Mouse (Mus musculus) gastrocnemius, postnatal 25 days (tissue): Measurements from ENCODE around the gene Mfsd13b. TPM values are rescaled to one million over a fixed set of nuclear protein-coding genes. Genes with fewer than 3 reads are reported as not detected.
"Not testable (repeated sequence)": the region's sequence is repeated elsewhere in the genome, so short reads cannot be mapped to it uniquely, and the experiment has no call there.

Experiments used
- DNase-seq: peaks from one replicate; pipeline ENCODE4 v3.0.0; 2022
- total RNA-seq, 2 experiments: library from RNA; stranded (reverse); gene quantifications; 1 replicate in 1 of 2; 2 replicates in 1 of 2; pipeline ENCODE4 v1.2.3; 2021

Mfsd13b gene
- total RNA-seq, 2 experiments from 2014 or later = not detected

- no peak for DNase-seq
Observed at GRCm38 (mm10) chr7:120982968-120983367, 659 bp downstream of the Mfsd13b start.

- no peak for DNase-seq
Observed at GRCm38 (mm10) chr7:120991191-120991590, 8.9 kb downstream of the Mfsd13b start.

- DNase-seq = no peak
Observed at GRCm38 (mm10) chr7:120999021-120999530, 16.8 kb downstream of the Mfsd13b start.

GRCm38 (mm10) chr7:121000065-121000822 lies 17.9 kb downstream of the Mfsd13b start:
- DNase-seq = no peak

- DNase-seq = no peak
Observed at GRCm38 (mm10) chr7:121001879-121002278, 19.6 kb downstream of the Mfsd13b start.

- DNase-seq = no peak
Observed at GRCm38 (mm10) chr7:121002407-121002928, 20.2 kb downstream of the Mfsd13b start.

GRCm38 (mm10) chr7:121003793-121004418 lies 21.6 kb downstream of the Mfsd13b start:
- DNase-seq = no peak

- no peak for DNase-seq
Observed at GRCm38 (mm10) chr7:121011794-121012689, 29.7 kb downstream of the Mfsd13b start.

GRCm38 (mm10) chr7:121014486-121014885 lies 32.2 kb downstream of the Mfsd13b start:
- no peak for DNase-seq

- DNase-seq = no peak
Observed at GRCm38 (mm10) chr7:121018778-121019177, 36.5 kb downstream of the Mfsd13b start.

- DNase-seq = no peak
Observed at GRCm38 (mm10) chr7:121020277-121020676, 38.0 kb downstream of the Mfsd13b start.

GRCm38 (mm10) chr7:121025221-121026008 lies 43.1 kb downstream of the Mfsd13b start:
- DNase-seq = no peak

- DNase-seq = no peak
Observed at GRCm38 (mm10) chr7:121026300-121026699, 44.0 kb downstream of the Mfsd13b start.

GRCm38 (mm10) chr7:121029947-121030346 lies 47.6 kb downstream of the Mfsd13b start:
- not testable (repeated sequence) for DNase-seq

GRCm38 (mm10) chr7:121033856-121034652 lies 51.7 kb downstream of the Mfsd13b start, which contains the start of gene Mettl9:
Gene Mettl9, plus strand, starts transcription at chr7:121034445.
- peak; percentile 96 for DNase-seq

- no peak for DNase-seq
Observed at GRCm38 (mm10) chr7:121034701-121035141, 52.4 kb downstream of the Mfsd13b start.

GRCm38 (mm10) chr7:121035161-121035721 lies 52.9 kb downstream of the Mfsd13b start:
- peak; percentile 14 for DNase-seq

GRCm38 (mm10) chr7:121040595-121040994 lies 58.3 kb downstream of the Mfsd13b start:
- DNase-seq = no peak

- DNase-seq = no peak
Observed at GRCm38 (mm10) chr7:121041989-121042388, 59.7 kb downstream of the Mfsd13b start.

GRCm38 (mm10) chr7:121043004-121043403 lies 60.7 kb downstream of the Mfsd13b start:
- no peak for DNase-seq
